Mouse (Mus musculus) CH12.LX (cell line): ENCODE measurements around the gene Vcan. TPM values are rescaled to one million over a fixed set of nuclear protein-coding genes. Genes with fewer than 3 reads are reported as not detected.

Experiments
- DNase-seq: peaks from one replicate; pipeline ENCODE4 v3.0.0-alpha.2; 2013; ENCODE audit errors: extremely low read depth
- H3K27ac ChIP-seq: 2 replicates; pipeline ENCODE4 v1.5.1; 2012; ENCODE audit warnings: low read depth, mild to moderate bottlenecking, control low read depth, moderate library complexity; ENCODE audit not compliant: insufficient read depth
- H3K27me3 ChIP-seq: replicated peaks from 2 replicates; pipeline ENCODE3; 2012; ENCODE audit warnings: inconsistent platforms
- H3K36me3 ChIP-seq, 2 experiments: replicated peaks in 1 of 2; 2 replicates each; pipeline versions ENCODE3 to v1.6.1; 2012; ENCODE audit warnings: inconsistent platforms in 1 of 2, low read length in 1 of 2, mild to moderate bottlenecking in 1 of 2, mixed read lengths in 1 of 2, moderate library complexity in 1 of 2; ENCODE audit not compliant: control insufficient read depth in 1 of 2, insufficient read depth in 1 of 2
- H3K4me1 ChIP-seq, 2 experiments: 2 replicates each; pipeline ENCODE4 v1.6.1; 2012; ENCODE audit warnings: inconsistent platforms in 1 of 2, moderate library complexity in 1 of 2; ENCODE audit not compliant: insufficient read depth in 2 of 2, control insufficient read depth in 1 of 2
- H3K4me2 ChIP-seq: 2 replicates; pipeline ENCODE4 v1.6.1; 2012; ENCODE audit warnings: low read depth, mild to moderate bottlenecking, control low read depth; ENCODE audit not compliant: poor library complexity, insufficient read depth, severe bottlenecking
- H3K4me3 ChIP-seq, 3 experiments: fragments of 150-350 bp in 1 of 3; sonication (generic) in 1 of 3; replicated peaks in 1 of 3; 2 replicates each; pipeline versions ENCODE3 to v1.5.1; 2011 to 2012; ENCODE audit warnings: low read depth in 2 of 3, low read length in 2 of 3, mild to moderate bottlenecking in 2 of 3, moderate library complexity in 2 of 3, control low read depth in 1 of 3, improper control_type of control experiment in 1 of 3, inconsistent platforms in 1 of 3, mixed read lengths in 1 of 3; ENCODE audit not compliant: poor library complexity in 1 of 3
- H3K79me2 ChIP-seq: replicated peaks from 2 replicates; pipeline ENCODE4 v1.6.1; 2012; ENCODE audit warnings: mild to moderate bottlenecking, moderate library complexity; ENCODE audit not compliant: control insufficient read depth, poor library complexity, insufficient read depth, severe bottlenecking; ENCODE audit errors: extremely low read depth
- H3K9ac ChIP-seq: 2 replicates; pipeline ENCODE4 v1.6.1; 2012; ENCODE audit warnings: low read depth, mild to moderate bottlenecking, control low read depth, moderate library complexity; ENCODE audit not compliant: insufficient read depth
- H3K9me3 ChIP-seq: replicated peaks from 2 replicates; pipeline ENCODE3; 2012; ENCODE audit warnings: low read length, inconsistent platforms, mixed read lengths
- CHD2 ChIP-seq: IDR thresholded peaks from 2 replicates; pipeline ENCODE4 v1.6.1; 2011; ENCODE audit warnings: low read length, improper control_type of control experiment
- CTCF ChIP-seq, 2 experiments: IDR thresholded peaks in 1 of 2; conservative IDR thresholded peaks in 1 of 2; 2 replicates each; pipeline ENCODE4 v1.5.1; 2011 to 2012; ENCODE audit warnings: low read depth in 2 of 2, low read length in 2 of 2, improper control_type of control experiment in 1 of 2, inconsistent platforms in 1 of 2, mild to moderate bottlenecking in 1 of 2, moderate library complexity in 1 of 2
- ETS1 ChIP-seq: conservative IDR thresholded peaks from 2 replicates; pipeline ENCODE4 v1.6.1; 2012; ENCODE audit warnings: low read depth, mild to moderate bottlenecking, inconsistent platforms, low read length, improper control_type of control experiment, moderate library complexity
- GABPA ChIP-seq: IDR thresholded peaks from 2 replicates; pipeline ENCODE4 v1.6.1; 2012; ENCODE audit warnings: low read depth, low read length, improper control_type of control experiment, inconsistent platforms; ENCODE audit not compliant: insufficient replicate concordance
- JUN ChIP-seq: IDR thresholded peaks from 2 replicates; pipeline ENCODE4 v1.6.1; 2011; ENCODE audit warnings: low read depth, mild to moderate bottlenecking, low read length, improper control_type of control experiment, moderate library complexity; ENCODE audit not compliant: insufficient read depth
- JUND ChIP-seq: conservative IDR thresholded peaks from 2 replicates; pipeline ENCODE4 v1.6.1; 2011; ENCODE audit warnings: low read depth, low read length, improper control_type of control experiment
- KAT2A ChIP-seq: IDR thresholded peaks from 2 replicates; pipeline ENCODE4 v1.6.1; 2012; ENCODE audit warnings: low read length, improper control_type of control experiment, inconsistent platforms; ENCODE audit not compliant: insufficient replicate concordance
- MAFK ChIP-seq: IDR thresholded peaks from 2 replicates; pipeline ENCODE4 v1.6.1; 2011; ENCODE audit warnings: low read length, improper control_type of control experiment; ENCODE audit not compliant: insufficient replicate concordance
- MAX ChIP-seq: IDR thresholded peaks from 2 replicates; pipeline ENCODE4 v1.6.1; 2011; ENCODE audit warnings: low read length, improper control_type of control experiment
- MAZ ChIP-seq: IDR thresholded peaks from 2 replicates; pipeline ENCODE4 v1.6.1; 2012; ENCODE audit warnings: low read depth, mild to moderate bottlenecking, inconsistent platforms, low read length, improper control_type of control experiment, moderate library complexity
- MEF2A ChIP-seq: IDR thresholded peaks from 2 replicates; pipeline ENCODE4 v1.6.1; 2014; ENCODE audit warnings: low read depth, mild to moderate bottlenecking, inconsistent platforms, low read length, improper control_type of control experiment, borderline replicate concordance
- MXI1 ChIP-seq: IDR thresholded peaks from 2 replicates; pipeline ENCODE4 v1.6.1; 2011; ENCODE audit warnings: mild to moderate bottlenecking, low read depth, low read length, improper control_type of control experiment
- MYC ChIP-seq: IDR thresholded peaks from 2 replicates; pipeline ENCODE4 v1.6.1; 2011; ENCODE audit warnings: low read depth, mild to moderate bottlenecking, improper control_type of control experiment, low read length
- PAX5 ChIP-seq: IDR thresholded peaks from 2 replicates; pipeline ENCODE4 v1.6.1; 2012; ENCODE audit warnings: low read length, inconsistent platforms, mixed read lengths
- POLR2A ChIP-seq: IDR thresholded peaks from 2 replicates; pipeline ENCODE4 v1.6.1; 2011; ENCODE audit warnings: low read depth, mild to moderate bottlenecking, improper control_type of control experiment, low read length
- POLR2AphosphoS2 ChIP-seq: IDR thresholded peaks from 2 replicates; pipeline ENCODE4 v1.6.1; 2011; ENCODE audit warnings: low read depth, low read length, improper control_type of control experiment
- RCOR1 ChIP-seq: conservative IDR thresholded peaks from 2 replicates; pipeline ENCODE4 v1.6.1; 2012; ENCODE audit warnings: low read depth, mild to moderate bottlenecking, inconsistent platforms, low read length, improper control_type of control experiment
- SMC3 ChIP-seq: IDR thresholded peaks from 2 replicates; pipeline ENCODE4 v1.6.1; 2011; ENCODE audit warnings: low read depth, low read length, improper control_type of control experiment
- TBP ChIP-seq: conservative IDR thresholded peaks from 2 replicates; pipeline ENCODE4 v1.6.1; 2011; ENCODE audit warnings: low read depth, low read length, improper control_type of control experiment
- TCF12 ChIP-seq: IDR thresholded peaks from 2 replicates; pipeline ENCODE4 v1.6.1; 2014; ENCODE audit warnings: low read depth, mild to moderate bottlenecking, inconsistent platforms, low read length, improper control_type of control experiment
- USF1 ChIP-seq: IDR thresholded peaks from 2 replicates; pipeline ENCODE4 v1.6.1; 2014; ENCODE audit warnings: low read depth, mild to moderate bottlenecking, inconsistent platforms, low read length, improper control_type of control experiment
- USF2 ChIP-seq: conservative IDR thresholded peaks from 2 replicates; pipeline ENCODE4 v1.6.1; 2011; ENCODE audit warnings: low read depth, low read length, improper control_type of control experiment
- ZKSCAN1 ChIP-seq: IDR thresholded peaks from 2 replicates; pipeline ENCODE4 v1.6.1; 2012; ENCODE audit warnings: low read depth, inconsistent platforms, low read length, improper control_type of control experiment, borderline replicate concordance
- dilution Hi-C: fragments of 300-500 bp; cut with MboI; formaldehyde crosslinking; loops from 2 replicates; pipeline ENCODE4 v1.14.3; 2020; ENCODE audit warnings: low sequenced_read_pairs; ENCODE audit not compliant: extremely low pct_unique_long_range_greater_than_20kb, extremely low pct_ligation_motif_present
- in situ Hi-C: fragments of 300-500 bp; cut with MboI; formaldehyde crosslinking; loops from 3 replicates; pipeline ENCODE4 v1.14.3; 2019; ENCODE audit warnings: low sequenced_read_pairs, low pct_ligation_motif_present, low pct_unique_long_range_greater_than_20kb, mixed read lengths
- polyA plus RNA-seq: library from polyadenylated mRNA; unstranded; fragments of >175 nt; gene quantifications from 2 replicates; pipeline ENCODE4 v1.2.1, GENCODE M21; 2012; ENCODE audit warnings: low read depth; ENCODE audit not compliant: insufficient read length
- total RNA-seq, 2 experiments: library from RNA; depleted of rRNA; stranded (reverse); fragments of 300-350 nt in 1 of 2; fragments of >200 nt in 1 of 2; gene quantifications; 2 replicates each; pipeline ENCODE4 v1.2.3; 2012 to 2014

Vcan gene
- total and polyA plus RNA-seq, 3 experiments, result 0.04 to 0.23 (median 0.07) TPM

DNA sequence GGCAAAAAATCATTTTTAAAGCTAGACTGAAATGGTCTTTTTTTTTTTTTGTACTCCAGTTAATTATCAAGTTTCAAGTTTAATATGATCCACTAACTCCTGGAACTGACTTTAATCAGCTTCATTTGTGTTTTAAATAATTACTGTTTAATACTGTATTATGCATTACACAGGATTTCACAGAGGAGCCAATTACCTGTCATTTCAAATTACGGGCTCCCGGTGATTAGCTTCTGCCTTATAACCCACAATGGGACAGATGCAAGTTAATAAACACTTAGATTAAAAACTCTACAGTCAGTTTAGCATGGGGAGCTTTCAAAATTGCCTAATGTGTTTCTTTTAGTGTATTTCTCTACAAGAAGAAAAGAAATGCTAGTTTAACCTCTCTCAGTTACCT lies 96.7 kb downstream of the Vcan start:
- in situ Hi-C loops (no loop called here), dilution Hi-C loops (no loop called here)
- no peak overlapping the region for H3K4me3 ChIP-seq
- H3K27ac ChIP-seq, result no peak overlapping the region
- H3K4me1 ChIP-seq, result peaks cover 0 to 15% of the 10 kb centered on the region in 2 experiments; a peak in 2 of 4 replicates
- no peaks in the 10 kb centered on the region for H3K36me3 ChIP-seq
- no peaks in the 10 kb centered on the region for H3K79me2 ChIP-seq
- no peak overlapping the region for H3K4me2 ChIP-seq
- TF ChIP-seq SMC3 (no peak), MAFK (no peak), JUND (no peak), ETS1 (no peak), MAX (no peak), RCOR1 (no peak), TBP (no peak), MXI1 (no peak), MYC (no peak)
- H3K9ac ChIP-seq, result no peak overlapping the region
- no peak for DNase-seq
- no peaks in the 10 kb centered on the region for H3K27me3 ChIP-seq
- no peaks in the 10 kb centered on the region for H3K9me3 ChIP-seq

GRCm38 (mm10) chr13:89637012-89637411 lies 105.3 kb downstream of the Vcan start:
- Histone ChIP-seq H3K36me3 (no peaks in the 10 kb centered on the region), H3K27ac (no peak overlapping the region), H3K4me3 (no peak overlapping the region), H3K27me3 (no peaks in the 10 kb centered on the region), H3K79me2 (no peaks in the 10 kb centered on the region), H3K9ac (no peak overlapping the region), H3K4me2 (no peak overlapping the region), H3K4me1 (peaks cover 0 to 12% of the 10 kb centered on the region in 2 experiments; a peak in 2 of 4 replicates), H3K9me3 (no peaks in the 10 kb centered on the region)
- DNase-seq, result no peak
- dilution Hi-C loops (no loop called here), in situ Hi-C loops (no loop called here)
- TF ChIP-seq MYC (no peak), POLR2AphosphoS2 (no peak), POLR2A (no peak), KAT2A (no peak), ZKSCAN1 (no peak), JUN (no peak), MEF2A (no peak), PAX5 (no peak), CHD2 (no peak), USF1 (no peak), USF2 (no peak), CTCF (conservative IDR thresholded peaks at IDR 0.05 in 1 of 2, IDR thresholded peaks at IDR 0.05 in 1 of 2; ENCODE audit: low read depth in 2 of 2, low read length in 2 of 2) (no peak), MAZ (no peak), GABPA (no peak), TCF12 (no peak)
